Mouse (Mus musculus): ENCODE measurements at regions not wholly inside any gene's neighbourhood (a gene's known extent, or its start where the extent isn't known, plus 50 kb on each side); places are given as distances from the start of the nearest gene placed in this dataset.

- 68% methylated on average over 6 of the region's 6 CpGs for WGBS (ENCODE audit: insufficient replicate concordance)
- H3K36me3 ChIP-seq (ENCODE audit: control insufficient read depth, insufficient read depth, low read length) = no peaks in the 10 kb centered on the region
- no peak overlapping the region for H3K4me3 ChIP-seq (ENCODE audit: low read depth, low read length)
Observed at GRCm38 (mm10) chr8:77834283-77834682, 110.0 kb upstream of the Ednra start.

GRCm38 (mm10) chr8:77836902-77837489 lies 112.7 kb upstream of the Ednra start:
- Histone ChIP-seq H3K4me1 (ENCODE audit: control insufficient read depth, insufficient read depth, low read length) (no peaks in the 10 kb centered on the region), H3K27ac (ENCODE audit: low read depth, low read length) (no peak overlapping the region), H3K9ac (ENCODE audit: low read depth, low read length) (no peak overlapping the region), H3K36me3 (ENCODE audit: control insufficient read depth, insufficient read depth, low read length) (no peaks in the 10 kb centered on the region), H3K4me2 (no peak overlapping the region), H3K4me3 (ENCODE audit: low read depth, low read length) (no peak overlapping the region), H3K9me3 (replicated peaks; ENCODE audit: control insufficient read depth, low read length) (no peaks in the 10 kb centered on the region), H3K27me3 (ENCODE audit: control insufficient read depth, insufficient read depth, low read length) (no peaks in the 10 kb centered on the region)
- 57% methylated on average over 5 of the region's 5 CpGs for WGBS (ENCODE audit: insufficient replicate concordance)
- ATAC-seq (replicated peaks; ENCODE audit: insufficient number of reproducible peaks, low FRiP score, low TSS enrichment) = no peak

More at GRCm38 (mm10) chr8:77834283-77834682, 110.0 kb upstream of the Ednra start:
- no peaks in the 10 kb centered on the region for H3K4me1 ChIP-seq (ENCODE audit: control insufficient read depth, insufficient read depth, low read length)
- no peak overlapping the region for H3K9ac ChIP-seq (ENCODE audit: low read depth, low read length)
- no peak overlapping the region for H3K27ac ChIP-seq (ENCODE audit: low read depth, low read length)
- no peaks in the 10 kb centered on the region for H3K9me3 ChIP-seq (replicated peaks; ENCODE audit: control insufficient read depth, low read length)
- H3K4me2 ChIP-seq = no peak overlapping the region
- ATAC-seq (replicated peaks; ENCODE audit: insufficient number of reproducible peaks, low FRiP score, low TSS enrichment) = no peak
- H3K27me3 ChIP-seq (ENCODE audit: control insufficient read depth, insufficient read depth, low read length) = no peaks in the 10 kb centered on the region

- Histone ChIP-seq H3K36me3 (ENCODE audit: control insufficient read depth, insufficient read depth, low read length) (no peaks in the 10 kb centered on the region), H3K9me3 (replicated peaks; ENCODE audit: control insufficient read depth, low read length) (no peaks in the 10 kb centered on the region), H3K27ac (ENCODE audit: low read depth, low read length) (no peak overlapping the region), H3K9ac (ENCODE audit: low read depth, low read length) (no peak overlapping the region), H3K4me2 (no peak overlapping the region), H3K4me3 (ENCODE audit: low read depth, low read length) (no peak overlapping the region), H3K27me3 (ENCODE audit: control insufficient read depth, insufficient read depth, low read length) (no peaks in the 10 kb centered on the region), H3K4me1 (ENCODE audit: control insufficient read depth, insufficient read depth, low read length) (no peaks in the 10 kb centered on the region)
- 43% methylated on average over 7 of the region's 7 CpGs for WGBS (ENCODE audit: insufficient replicate concordance)
- no peak for ATAC-seq (replicated peaks; ENCODE audit: insufficient number of reproducible peaks, low FRiP score, low TSS enrichment)
Observed at GRCm38 (mm10) chr8:77842392-77843139, 118.3 kb upstream of the Ednra start.

- no peak overlapping the region for H3K27ac ChIP-seq (ENCODE audit: low read depth, low read length)
- no peak overlapping the region for H3K4me2 ChIP-seq
- no peak overlapping the region for H3K9ac ChIP-seq (ENCODE audit: low read depth, low read length)
- H3K4me3 ChIP-seq (ENCODE audit: low read depth, low read length) = no peak overlapping the region
- no peaks in the 10 kb centered on the region for H3K36me3 ChIP-seq (ENCODE audit: control insufficient read depth, insufficient read depth, low read length)
- no peaks in the 10 kb centered on the region for H3K27me3 ChIP-seq (ENCODE audit: control insufficient read depth, insufficient read depth, low read length)
- ATAC-seq (replicated peaks; ENCODE audit: insufficient number of reproducible peaks, low FRiP score, low TSS enrichment) = no peak
- WGBS (ENCODE audit: insufficient replicate concordance) = 77% methylated on average over 3 of the region's 3 CpGs
- H3K9me3 ChIP-seq (replicated peaks; ENCODE audit: control insufficient read depth, low read length) = no peaks in the 10 kb centered on the region
- H3K4me1 ChIP-seq (ENCODE audit: control insufficient read depth, insufficient read depth, low read length) = no peaks in the 10 kb centered on the region
Observed at GRCm38 (mm10) chr8:77843229-77843628, 119.0 kb upstream of the Ednra start.

- H3K9ac ChIP-seq (ENCODE audit: low read depth, low read length) = no peak overlapping the region
- 46% methylated on average over 5 of the region's 5 CpGs for WGBS (ENCODE audit: insufficient replicate concordance)
- H3K27me3 ChIP-seq (ENCODE audit: control insufficient read depth, insufficient read depth, low read length) = no peaks in the 10 kb centered on the region
- no peak overlapping the region for H3K4me2 ChIP-seq
- H3K36me3 ChIP-seq (ENCODE audit: control insufficient read depth, insufficient read depth, low read length) = no peaks in the 10 kb centered on the region
- H3K27ac ChIP-seq (ENCODE audit: low read depth, low read length) = no peak overlapping the region
- H3K9me3 ChIP-seq (replicated peaks; ENCODE audit: control insufficient read depth, low read length) = no peaks in the 10 kb centered on the region
- no peak for ATAC-seq (replicated peaks; ENCODE audit: insufficient number of reproducible peaks, low FRiP score, low TSS enrichment)
- no peak overlapping the region for H3K4me3 ChIP-seq (ENCODE audit: low read depth, low read length)
- H3K4me1 ChIP-seq (ENCODE audit: control insufficient read depth, insufficient read depth, low read length) = no peaks in the 10 kb centered on the region
Observed at GRCm38 (mm10) chr8:77850523-77850922, 126.3 kb upstream of the Ednra start.

- H3K27ac ChIP-seq (ENCODE audit: low read depth, low read length) = no peak overlapping the region
- no peak overlapping the region for H3K4me3 ChIP-seq (ENCODE audit: low read depth, low read length)
- H3K4me2 ChIP-seq = no peak overlapping the region
- no peak overlapping the region for H3K9ac ChIP-seq (ENCODE audit: low read depth, low read length)
- WGBS (ENCODE audit: insufficient replicate concordance) = 9% methylated on average over 6 of the region's 6 CpGs
- H3K9me3 ChIP-seq (replicated peaks; ENCODE audit: control insufficient read depth, low read length) = no peaks in the 10 kb centered on the region
- ATAC-seq (replicated peaks; ENCODE audit: insufficient number of reproducible peaks, low FRiP score, low TSS enrichment) = 0 out of 2 replicates have a peak, but pooled peaks have one; percentile 4
- H3K27me3 ChIP-seq (ENCODE audit: control insufficient read depth, insufficient read depth, low read length) = no peaks in the 10 kb centered on the region
- no peaks in the 10 kb centered on the region for H3K4me1 ChIP-seq (ENCODE audit: control insufficient read depth, insufficient read depth, low read length)
- no peaks in the 10 kb centered on the region for H3K36me3 ChIP-seq (ENCODE audit: control insufficient read depth, insufficient read depth, low read length)
Observed at GRCm38 (mm10) chr8:77870264-77870663, 146.0 kb upstream of the Ednra start.

- H3K4me3 ChIP-seq (ENCODE audit: low read depth, low read length) = no peak overlapping the region
- H3K4me1 ChIP-seq (ENCODE audit: control insufficient read depth, insufficient read depth, low read length) = no peaks in the 10 kb centered on the region
- no peaks in the 10 kb centered on the region for H3K27me3 ChIP-seq (ENCODE audit: control insufficient read depth, insufficient read depth, low read length)
- H3K9ac ChIP-seq (ENCODE audit: low read depth, low read length) = no peak overlapping the region
- H3K27ac ChIP-seq (ENCODE audit: low read depth, low read length) = no peak overlapping the region
- no peak for ATAC-seq (replicated peaks; ENCODE audit: insufficient number of reproducible peaks, low FRiP score, low TSS enrichment)
- no peaks in the 10 kb centered on the region for H3K9me3 ChIP-seq (replicated peaks; ENCODE audit: control insufficient read depth, low read length)
- no peak overlapping the region for H3K4me2 ChIP-seq
- no peaks in the 10 kb centered on the region for H3K36me3 ChIP-seq (ENCODE audit: control insufficient read depth, insufficient read depth, low read length)
- WGBS (ENCODE audit: insufficient replicate concordance) = 88% methylated on average over 1 of the region's 1 CpGs
Observed at GRCm38 (mm10) chr8:77872771-77873170, 148.5 kb upstream of the Ednra start.

- Histone ChIP-seq H3K9ac (ENCODE audit: low read depth, low read length) (no peak overlapping the region), H3K9me3 (replicated peaks; ENCODE audit: control insufficient read depth, low read length) (peaks cover 7% of the 10 kb centered on the region; the same call in 1 of the 2 replicates), H3K4me3 (ENCODE audit: low read depth, low read length) (no peak overlapping the region), H3K4me2 (no peak overlapping the region), H3K27me3 (ENCODE audit: control insufficient read depth, insufficient read depth, low read length) (no peaks in the 10 kb centered on the region), H3K4me1 (ENCODE audit: control insufficient read depth, insufficient read depth, low read length) (no peaks in the 10 kb centered on the region), H3K27ac (ENCODE audit: low read depth, low read length) (no peak overlapping the region), H3K36me3 (ENCODE audit: control insufficient read depth, insufficient read depth, low read length) (no peaks in the 10 kb centered on the region)
- no peak for ATAC-seq (replicated peaks; ENCODE audit: insufficient number of reproducible peaks, low FRiP score, low TSS enrichment)
- 88% methylated on average over 3 of the region's 3 CpGs for WGBS (ENCODE audit: insufficient replicate concordance)
Observed at GRCm38 (mm10) chr8:77919776-77920175, 195.5 kb upstream of the Ednra start.

- WGBS (ENCODE audit: insufficient replicate concordance) = 78% methylated on average over 4 of the region's 4 CpGs
- Histone ChIP-seq H3K9ac (ENCODE audit: low read depth, low read length) (no peak overlapping the region), H3K36me3 (ENCODE audit: control insufficient read depth, insufficient read depth, low read length) (no peaks in the 10 kb centered on the region), H3K9me3 (replicated peaks; ENCODE audit: control insufficient read depth, low read length) (peaks cover 7% of the 10 kb centered on the region; the same call in 1 of the 2 replicates), H3K27ac (ENCODE audit: low read depth, low read length) (no peak overlapping the region), H3K4me3 (ENCODE audit: low read depth, low read length) (no peak overlapping the region), H3K27me3 (ENCODE audit: control insufficient read depth, insufficient read depth, low read length) (no peaks in the 10 kb centered on the region), H3K4me2 (no peak overlapping the region), H3K4me1 (ENCODE audit: control insufficient read depth, insufficient read depth, low read length) (no peaks in the 10 kb centered on the region)
- no peak for ATAC-seq (replicated peaks; ENCODE audit: insufficient number of reproducible peaks, low FRiP score, low TSS enrichment)
Observed at GRCm38 (mm10) chr8:77921868-77922267, 197.6 kb upstream of the Ednra start.

Data from heart, embryonic 11.5 days (tissue).